Mouse (Mus musculus) kidney, postnatal 14 days (tissue): ENCODE results near the gene Tas1r2.

Experiments used
- DNase-seq: peaks from one replicate; pipeline ENCODE4 v3.0.0; 2022; ENCODE audit warnings: mixed read lengths

Tas1r2 gene

GRCm38 (mm10) chr4:139710467-139711334 is 57.4 kb downstream of the Tas1r2 start:
- DNase-seq = no peak

- peak; percentile 6 for DNase-seq
Observed at GRCm38 (mm10) chr4:139715241-139715932, 62.0 kb downstream of the Tas1r2 start.

- DNase-seq = no peak
Observed at GRCm38 (mm10) chr4:139716477-139717169, 63.3 kb downstream of the Tas1r2 start.

GRCm38 (mm10) chr4:139718978-139719377 is 65.6 kb downstream of the Tas1r2 start:
- DNase-seq = no peak
